Mouse (Mus musculus): ENCODE measurements around the gene Fam187b.

The Fam187b gene

GRCm38 (mm10) chr7:31008889-31009288 lies 35.3 kb downstream of the Fam187b start:
- no peak for DNase-seq (ENCODE audit: low spot score in 2 of 2)

DNA sequence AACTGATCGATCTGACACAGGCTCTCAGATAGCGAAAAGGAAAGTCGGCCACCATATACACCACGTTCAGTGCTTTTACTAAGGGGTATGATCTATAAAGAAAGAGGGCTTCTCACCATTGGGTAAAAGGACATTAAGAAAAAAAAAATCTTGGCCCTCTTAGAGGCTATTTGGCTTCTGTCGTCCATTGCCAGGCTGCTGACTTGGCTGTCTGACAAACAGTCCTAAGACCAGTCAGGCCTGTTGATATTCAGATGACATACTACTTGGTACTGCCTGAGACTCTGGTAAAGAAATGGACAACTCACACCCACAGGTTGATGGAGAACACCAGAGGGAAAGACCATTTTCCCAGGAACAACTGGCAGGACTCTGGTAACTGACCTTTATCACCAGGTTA lies 39.4 kb downstream of the Fam187b start:
- DNase-seq (ENCODE audit: low spot score in 2 of 2): no peak

DNA sequence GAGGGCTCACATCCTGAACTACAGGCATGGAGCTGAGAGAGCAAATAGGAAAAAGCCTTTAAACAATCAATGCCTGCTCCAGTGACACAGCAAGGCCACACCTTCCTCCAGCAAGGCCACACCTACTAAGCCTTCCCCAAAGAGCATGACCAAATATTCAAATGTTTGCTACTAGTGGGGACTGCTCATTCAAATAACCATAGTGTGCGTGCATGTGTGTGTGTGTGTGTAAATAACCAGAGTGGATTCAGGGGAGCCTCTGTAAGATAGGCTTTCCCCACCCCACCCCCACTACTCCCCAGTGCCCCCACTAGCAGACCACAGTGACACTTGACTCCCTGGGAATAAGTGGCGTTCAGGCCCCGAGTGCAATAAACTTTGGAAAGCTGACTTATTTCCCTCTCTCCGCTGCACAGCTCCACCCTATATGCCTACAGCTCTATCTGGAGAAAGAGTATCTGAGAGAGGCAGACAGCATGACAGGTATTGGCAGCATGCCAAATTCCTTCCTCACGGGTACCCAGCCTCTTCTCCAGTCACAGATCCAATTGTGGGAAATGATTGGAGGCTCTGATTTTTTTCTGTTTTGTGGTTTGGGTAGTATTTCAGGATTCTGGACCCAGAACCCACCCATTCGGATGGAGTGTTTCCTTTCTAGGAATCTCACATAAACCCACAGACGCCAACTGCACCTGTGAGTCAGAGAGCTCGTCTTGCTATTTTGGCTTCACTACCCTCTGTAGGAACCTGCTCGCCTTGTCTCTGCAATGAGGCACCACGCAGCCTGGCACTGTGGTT lies 43.7 kb downstream of the Fam187b start:
- peak; percentile 36 to 56 for DNase-seq (ENCODE audit: low spot score in 2 of 2)

GRCm38 (mm10) chr7:31028609-31029008 lies 55.0 kb downstream of the Fam187b start:
- DNase-seq (ENCODE audit: low spot score in 2 of 2): no peak

DNA sequence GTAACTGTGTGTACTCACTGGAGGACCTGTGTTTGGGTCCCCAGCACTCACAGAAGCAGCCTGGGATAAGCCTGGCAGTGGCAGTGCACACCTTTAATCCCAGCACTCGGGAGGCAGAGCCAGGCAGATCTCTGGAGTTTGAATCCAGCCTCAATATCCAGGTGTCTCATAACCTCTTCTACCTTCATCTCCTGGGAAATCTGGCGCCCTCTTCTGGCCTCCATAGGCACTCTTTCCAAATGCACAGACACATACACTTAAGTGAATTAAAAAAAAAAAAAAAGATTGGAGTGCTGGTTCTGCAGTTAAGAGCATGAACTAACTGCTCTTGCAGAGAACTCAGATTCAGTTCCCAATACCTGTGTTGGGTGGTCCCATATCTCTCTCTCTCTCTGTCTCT lies 57.1 kb downstream of the Fam187b start:
- DNase-seq (ENCODE audit: low spot score in 2 of 2): no peak

GRCm38 (mm10) chr7:31031731-31032130 lies 58.1 kb downstream of the Fam187b start:
- DNase-seq (ENCODE audit: low spot score in 2 of 2): no peak

DNA sequence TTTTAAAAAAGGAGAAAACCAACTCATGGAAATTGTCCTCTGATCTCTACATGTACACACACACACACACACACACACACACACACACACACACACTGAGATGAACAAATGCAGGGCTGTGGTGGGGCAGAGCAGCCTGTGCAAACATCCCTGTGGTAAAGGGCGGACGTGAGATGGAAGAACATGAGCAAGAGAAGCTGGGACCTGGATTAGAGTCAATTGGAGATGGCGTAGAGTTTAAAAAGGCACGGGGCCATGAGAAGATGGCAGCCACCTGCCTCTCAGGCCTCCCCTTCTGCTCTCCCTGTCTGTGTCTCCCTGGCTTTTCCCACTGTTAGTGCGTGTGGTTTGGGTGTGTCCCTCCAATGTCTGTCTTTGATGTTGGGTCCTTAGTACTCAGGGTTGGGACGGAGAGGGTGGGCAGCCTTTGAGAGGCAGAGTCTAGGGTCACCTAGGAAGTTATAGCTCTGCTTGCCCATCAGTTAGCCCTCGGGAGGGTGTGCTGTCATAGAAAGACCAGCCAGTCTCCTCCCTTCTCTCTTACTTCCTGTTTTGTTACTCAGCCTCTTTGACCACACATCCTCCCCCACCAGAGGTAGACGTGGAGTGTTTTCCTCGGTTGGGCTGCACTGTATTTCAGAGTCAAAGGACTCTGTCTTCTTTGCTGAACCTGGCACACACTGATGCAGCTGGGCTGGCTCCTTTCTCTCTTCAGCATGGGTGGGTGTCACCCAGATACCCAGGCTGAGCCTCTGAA lies 60.0 kb downstream of the Fam187b start:
- DNase-seq (ENCODE audit: low spot score in 2 of 2): no peak

- no peak for DNase-seq (ENCODE audit: low spot score in 2 of 2)
These were observed 61.2 kb downstream of the Fam187b start for GRCm38 (mm10) chr7:31034789-31035188.

DNA sequence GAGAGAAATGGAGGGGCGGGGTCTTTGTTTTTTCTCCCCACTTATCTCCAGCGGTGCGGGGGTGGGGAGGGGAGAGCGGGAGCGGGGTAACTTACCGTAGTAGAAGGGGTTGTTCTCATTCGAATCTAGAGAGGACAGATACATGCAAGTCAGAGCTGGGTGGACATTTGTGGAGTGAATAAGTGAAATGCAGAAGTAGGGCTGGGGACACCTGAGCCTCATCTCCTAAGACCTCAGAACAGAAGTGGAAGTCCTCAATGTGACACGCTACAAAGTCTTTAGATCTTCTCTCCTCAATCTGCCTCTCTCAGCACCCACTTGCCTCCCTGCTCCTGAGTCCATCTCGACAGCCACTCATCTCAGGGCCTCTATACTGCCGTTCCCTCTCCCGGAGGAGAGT lies 61.7 kb downstream of the Fam187b start:
- DNase-seq (ENCODE audit: low spot score in 2 of 2): no peak

- no peak for DNase-seq (ENCODE audit: low spot score in 2 of 2)
These were observed 63.3 kb downstream of the Fam187b start for GRCm38 (mm10) chr7:31036917-31037316.

DNA sequence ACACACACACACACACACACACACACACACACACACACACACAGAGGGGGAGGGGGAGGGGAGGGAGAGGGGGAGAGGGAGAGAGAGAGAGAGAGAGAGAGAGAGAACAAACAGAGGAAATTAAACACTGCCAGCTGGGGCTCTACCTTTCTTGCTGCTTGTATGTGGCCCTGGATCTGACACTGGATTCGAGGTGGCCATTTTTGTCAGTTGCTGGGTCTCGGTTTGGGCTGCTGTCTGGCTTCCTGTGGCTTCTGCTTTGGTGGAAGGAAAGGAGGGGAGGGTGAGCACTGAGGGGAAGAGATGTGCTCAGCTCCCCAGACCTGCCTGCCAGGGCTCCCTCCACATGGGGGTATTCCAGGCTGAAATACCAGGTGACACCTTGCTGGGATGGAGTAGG lies 64.1 kb downstream of the Fam187b start:
- no peak for DNase-seq (ENCODE audit: low spot score in 2 of 2)

- DNase-seq (ENCODE audit: low spot score in 2 of 2): no peak
These were observed 65.4 kb downstream of the Fam187b start for GRCm38 (mm10) chr7:31039011-31039410.
